Mouse (Mus musculus) ES-Bruce4 (cell line): ENCODE measurements around the gene Trpt1. TPM values are rescaled to one million over a fixed set of nuclear protein-coding genes. Genes with fewer than 3 reads are reported as not detected.

Experiments
- H3K27ac ChIP-seq: 2 replicates; pipeline ENCODE4 v1.5.1; 2012; ENCODE audit warnings: low read length, inconsistent platforms; ENCODE audit not compliant: insufficient read depth
- H3K27me3 ChIP-seq: 2 replicates; pipeline ENCODE4 v1.6.1; 2012; ENCODE audit warnings: mild to moderate bottlenecking, low read length, inconsistent platforms; ENCODE audit not compliant: control insufficient read depth, poor library complexity, insufficient read depth, severe bottlenecking
- H3K36me3 ChIP-seq: 2 replicates; pipeline ENCODE4 v1.6.1; 2012; ENCODE audit warnings: inconsistent platforms, mild to moderate bottlenecking, low read length, moderate library complexity; ENCODE audit not compliant: control insufficient read depth, poor library complexity, insufficient read depth, severe bottlenecking
- H3K4me1 ChIP-seq: one replicate; pipeline ENCODE4 v1.8.1; 2011; ENCODE audit warnings: low read length; ENCODE audit not compliant: control insufficient read depth, insufficient read depth
- H3K4me3 ChIP-seq: 2 replicates; pipeline ENCODE4 v1.5.1; 2011; ENCODE audit warnings: low read depth, mild to moderate bottlenecking, low read length
- H3K9ac ChIP-seq: 2 replicates; pipeline ENCODE4 v1.6.1; 2012; ENCODE audit warnings: low read depth, mild to moderate bottlenecking, inconsistent platforms; ENCODE audit not compliant: poor library complexity, severe bottlenecking
- H3K9me3 ChIP-seq: replicated peaks from 2 replicates; pipeline ENCODE4 v1.6.1; 2012; ENCODE audit warnings: mild to moderate bottlenecking, low read length, inconsistent platforms; ENCODE audit not compliant: control insufficient read depth, poor library complexity, insufficient read depth, severe bottlenecking
- CTCF ChIP-seq: IDR thresholded peaks from one replicate; pipeline ENCODE4 v1.8.1; 2011; ENCODE audit warnings: low read depth, low read length
- EP300 ChIP-seq: IDR thresholded peaks from 2 replicates; pipeline ENCODE4 v1.6.1; 2011; ENCODE audit warnings: low read depth, low read length; ENCODE audit not compliant: insufficient read depth
- POLR2A ChIP-seq: IDR thresholded peaks from one replicate; pipeline ENCODE4 v1.8.1; 2011; ENCODE audit warnings: low read length; ENCODE audit not compliant: insufficient read depth
- polyA plus RNA-seq: library from polyadenylated mRNA; stranded (reverse); fragments of >200 nt; gene quantifications from 2 replicates; pipeline ENCODE4 v1.2.4, GENCODE M21; 2011; ENCODE audit warnings: low read depth; ENCODE audit not compliant: missing spikeins, insufficient read depth, insufficient read length

Trpt1 gene
- polyA plus RNA-seq, 1 experiment, result 7.3 TPM

GRCm38 (mm10) chr19:6977759-6978638, 17.9 kb upstream of the Trpt1 start:
- H3K9ac ChIP-seq, result 0 out of 2 replicates have a peak overlapping the region, but pooled peaks have one; percentile 47
- no peaks in the 10 kb centered on the region for H3K27me3 ChIP-seq
- H3K4me3 ChIP-seq, result no peak overlapping the region
- H3K9me3 ChIP-seq, result no peaks in the 10 kb centered on the region
- peaks cover 23% of the 10 kb centered on the region for H3K36me3 ChIP-seq
- H3K27ac ChIP-seq, result no peak overlapping the region
- H3K4me1 ChIP-seq, result no peaks in the 10 kb centered on the region
- no peak for TF ChIP-seq CTCF
- no peak for TF ChIP-seq POLR2A
- no peak for TF ChIP-seq EP300

- peak overlapping the region; percentile 64 for H3K4me3 ChIP-seq
- TF ChIP-seq POLR2A (no peak), CTCF (no peak), EP300 (no peak)
- H3K4me1 ChIP-seq, result no peaks in the 10 kb centered on the region
- no peaks in the 10 kb centered on the region for H3K27me3 ChIP-seq
- peak overlapping the region; percentile 47; the same call in 1 of the 2 replicates for H3K9ac ChIP-seq
- H3K27ac ChIP-seq, result no peak overlapping the region
- H3K36me3 ChIP-seq, result peaks cover 23% of the 10 kb centered on the region
- H3K9me3 ChIP-seq, result no peaks in the 10 kb centered on the region
These were observed 17.3 kb upstream of the Trpt1 start for GRCm38 (mm10) chr19:6978639-6978974.

GRCm38 (mm10) chr19:6979001-6979479, 16.9 kb upstream of the Trpt1 start:
- H3K9ac ChIP-seq, result peak overlapping the region; percentile 47
- H3K36me3 ChIP-seq, result peaks cover 23% of the 10 kb centered on the region
- H3K4me3 ChIP-seq, result peak overlapping the region; percentile 64
- no peaks in the 10 kb centered on the region for H3K4me1 ChIP-seq
- H3K27me3 ChIP-seq, result no peaks in the 10 kb centered on the region
- no peak for TF ChIP-seq CTCF
- TF ChIP-seq POLR2A, result no peak
- TF ChIP-seq EP300, result no peak
- no peak overlapping the region for H3K27ac ChIP-seq
- H3K9me3 ChIP-seq, result no peaks in the 10 kb centered on the region

- H3K27me3 ChIP-seq, result no peaks in the 10 kb centered on the region
- no peaks in the 10 kb centered on the region for H3K9me3 ChIP-seq
- no peak overlapping the region for H3K27ac ChIP-seq
- H3K4me1 ChIP-seq, result no peaks in the 10 kb centered on the region
- TF ChIP-seq CTCF (peak; percentile 52), EP300 (no peak)
- H3K4me3 ChIP-seq, result peak overlapping the region; percentile 65
- H3K36me3 ChIP-seq, result peaks cover 24% of the 10 kb centered on the region
- H3K9ac ChIP-seq, result peak overlapping the region; percentile 59
These were observed 16.2 kb upstream of the Trpt1 start for GRCm38 (mm10) chr19:6979486-6980380.

GRCm38 (mm10) chr19:6980381-6981093, 15.4 kb upstream of the Trpt1 start, which contains the start of gene Fkbp2:
Gene Fkbp2 (minus strand): TSS chr19:6980501.
- H3K9ac ChIP-seq, result peak within 1 kb of the TSS; percentile 59
- no peaks in the 10 kb centered on the region for H3K27me3 ChIP-seq
- TF ChIP-seq POLR2A (no peak), CTCF (no peak), EP300 (no peak)
- no peaks in the 10 kb centered on the region for H3K4me1 ChIP-seq
- H3K27ac ChIP-seq, result peak within 1 kb of the TSS; percentile 12; the same call in 1 of the 2 replicates
- H3K36me3 ChIP-seq, result peaks cover 26% of the 10 kb centered on the region
- H3K4me3 ChIP-seq, result peak within 1 kb of the TSS; percentile 85
- H3K9me3 ChIP-seq, result no peaks in the 10 kb centered on the region
